Mouse (Mus musculus) heart, postnatal 0 days (tissue): ENCODE measurements around the gene Cryga. TPM values are rescaled to one million over a fixed set of nuclear protein-coding genes. Genes with fewer than 3 reads are reported as not detected.

Experiments used
- ATAC-seq: fragments of 200-750 bp; cut with Nextera tagmentation; 2 replicates; pipeline ENCODE4 v1.8.0; 2017; ENCODE audit warnings: low read depth, moderate number of reproducible peaks, moderate library complexity; ENCODE audit not compliant: insufficient read depth
- DNase-seq: peaks from one replicate; pipeline ENCODE4 v3.0.0-alpha.2; 2016; ENCODE audit warnings: low spot score
- H3K27ac ChIP-seq: fragments of 300-500 bp; sonication (generic); 2 replicates; pipeline ENCODE4 v1.5.1; 2014; ENCODE audit warnings: low read depth, mild to moderate bottlenecking
- H3K27me3 ChIP-seq: fragments of 300-500 bp; sonication (generic); 2 replicates; pipeline ENCODE4 v1.6.1; 2014; ENCODE audit warnings: low read length, mixed read lengths; ENCODE audit not compliant: control insufficient read depth, insufficient read depth
- H3K36me3 ChIP-seq: fragments of 300-500 bp; sonication (generic); replicated peaks from 2 replicates; pipeline ENCODE4 v1.6.1; 2014; ENCODE audit warnings: low read length, mixed read lengths; ENCODE audit not compliant: control insufficient read depth, insufficient read depth
- H3K4me1 ChIP-seq: fragments of 300-500 bp; sonication (generic); 2 replicates; pipeline ENCODE4 v1.6.1; 2014; ENCODE audit warnings: antibody characterized with exemption; ENCODE audit not compliant: control insufficient read depth, insufficient read depth
- H3K4me2 ChIP-seq: fragments of 300-500 bp; sonication (generic); 2 replicates; pipeline ENCODE4 v1.6.1; 2014; ENCODE audit warnings: low read depth, mild to moderate bottlenecking, low read length, moderate library complexity
- H3K4me3 ChIP-seq: fragments of 300-500 bp; sonication (generic); 2 replicates; pipeline ENCODE4 v1.5.1; 2014; ENCODE audit warnings: low read depth, low read length
- H3K9ac ChIP-seq: fragments of 300-500 bp; sonication (generic); replicated peaks from 2 replicates; pipeline ENCODE4 v1.6.1; 2014; ENCODE audit warnings: low read depth, low read length, mixed read lengths
- H3K9me3 ChIP-seq: fragments of 300-500 bp; sonication (generic); replicated peaks from 2 replicates; pipeline ENCODE4 v1.6.1; 2016; ENCODE audit warnings: low read length; ENCODE audit not compliant: control insufficient read depth
- CTCF ChIP-seq: IDR thresholded peaks from 2 replicates; pipeline ENCODE4 v1.5.1; 2016; ENCODE audit warnings: antibody characterized with exemption, control low read depth, low read depth
- EP300 ChIP-seq: IDR thresholded peaks from 2 replicates; pipeline ENCODE4 v1.6.1; 2016; ENCODE audit warnings: antibody characterized with exemption, low read depth
- WGBS: fragments of 180-500 bp; shearing (Covaris S2); extraction: QIAGEN DNeasy Blood & Tissue Kit; methylation state at CpG from one replicate; pipeline ENCODE4 v1.1.7; 2014; 5-methylcytosine and 5-hydroxymethylcytosine counted together
- polyA plus RNA-seq: library from polyadenylated mRNA; unstranded; fragments of >200 nt; fragmentation: Nextera tagmentation; extraction: Ambion mirVana; gene quantifications from 2 replicates; pipeline ENCODE4 v1.2.1, GENCODE M21; 2015
- total RNA-seq: library from RNA; depleted of rRNA; stranded (reverse); fragments of >200 nt; gene quantifications from 2 replicates; pipeline ENCODE4 v1.2.3, GENCODE M21; 2014; ENCODE audit warnings: low replicate concordance

Cryga gene
- total and polyA plus RNA-seq, 2 experiments from 2014 or later, result not detected

GRCm38 (mm10) chr1:65119438-65119837, 16.3 kb upstream of the Cryga start, which contains the start of gene Gm28845:
Gm28845 (minus strand) TSS chr1:65119558.
- 81% methylated on average over 1 of the region's 1 CpGs for WGBS
- no peak within 1 kb of the TSS for H3K4me3 ChIP-seq
- no peak within 1 kb of the TSS for H3K9ac ChIP-seq
- H3K36me3 ChIP-seq, result no peaks in the 10 kb centered on the region
- no peak for ATAC-seq
- H3K4me2 ChIP-seq, result no peak within 1 kb of the TSS
- DNase-seq, result no peak
- H3K27me3 ChIP-seq, result no peaks in the 10 kb centered on the region
- H3K9me3 ChIP-seq, result no peaks in the 10 kb centered on the region
- no peak for TF ChIP-seq EP300
- TF ChIP-seq CTCF, result no peak
- no peaks in the 10 kb centered on the region for H3K4me1 ChIP-seq
- no peak within 1 kb of the TSS for H3K27ac ChIP-seq

- Histone ChIP-seq H3K36me3 (no peaks in the 10 kb centered on the region), H3K9ac (no peak overlapping the region), H3K4me1 (no peaks in the 10 kb centered on the region), H3K27ac (no peak overlapping the region), H3K27me3 (no peaks in the 10 kb centered on the region), H3K4me3 (no peak overlapping the region), H3K4me2 (no peak overlapping the region), H3K9me3 (no peaks in the 10 kb centered on the region)
- TF ChIP-seq CTCF, result no peak
- TF ChIP-seq EP300, result no peak
- ATAC-seq, result no peak
- DNase-seq, result no peak
- WGBS, result 59% methylated on average over 8 of the region's 8 CpGs
Measured at GRCm38 (mm10) chr1:65118150-65118913, 15.2 kb upstream of the Cryga start.

DNA sequence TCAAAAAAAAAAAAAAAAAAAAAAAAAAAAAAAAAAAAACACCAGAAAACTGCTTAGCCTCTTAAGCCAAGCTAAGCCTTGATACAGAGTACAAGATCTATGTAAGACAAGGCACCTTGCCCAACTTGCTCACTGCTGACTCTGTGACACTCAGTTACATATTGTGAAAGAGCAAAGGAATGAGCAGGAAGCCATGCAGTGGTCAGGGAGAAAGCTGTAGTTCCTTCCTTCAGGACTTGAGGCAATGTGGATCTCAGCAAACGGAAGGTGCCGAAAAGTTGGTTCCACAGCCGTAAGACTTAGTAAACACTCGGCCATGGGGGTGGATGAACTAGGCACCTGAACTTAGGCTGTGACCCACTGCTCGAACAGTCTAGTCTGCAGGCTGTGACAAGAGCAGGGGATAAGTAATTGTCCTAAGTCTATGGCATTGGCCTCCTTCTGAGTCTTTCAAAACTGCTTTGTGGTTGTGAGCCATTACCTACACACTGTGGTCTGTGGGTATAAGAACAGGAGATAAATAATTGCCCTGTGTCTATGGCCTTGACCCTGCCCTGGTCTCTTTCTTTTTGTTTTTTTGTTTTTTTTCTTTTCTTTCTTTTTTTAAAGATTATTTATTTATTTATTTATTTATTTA, 10.5 kb upstream of the Cryga start:
- no peak overlapping the region for H3K27ac ChIP-seq
- H3K4me1 ChIP-seq, result no peaks in the 10 kb centered on the region
- WGBS, result 85% methylated on average over 5 of the region's 5 CpGs
- H3K9ac ChIP-seq, result no peak overlapping the region
- DNase-seq (no peak), ATAC-seq (no peak)
- TF ChIP-seq CTCF (no peak), EP300 (no peak)
- no peaks in the 10 kb centered on the region for H3K36me3 ChIP-seq
- no peaks in the 10 kb centered on the region for H3K9me3 ChIP-seq
- H3K4me2 ChIP-seq, result no peak overlapping the region
- H3K4me3 ChIP-seq, result no peak overlapping the region
- no peaks in the 10 kb centered on the region for H3K27me3 ChIP-seq

DNA sequence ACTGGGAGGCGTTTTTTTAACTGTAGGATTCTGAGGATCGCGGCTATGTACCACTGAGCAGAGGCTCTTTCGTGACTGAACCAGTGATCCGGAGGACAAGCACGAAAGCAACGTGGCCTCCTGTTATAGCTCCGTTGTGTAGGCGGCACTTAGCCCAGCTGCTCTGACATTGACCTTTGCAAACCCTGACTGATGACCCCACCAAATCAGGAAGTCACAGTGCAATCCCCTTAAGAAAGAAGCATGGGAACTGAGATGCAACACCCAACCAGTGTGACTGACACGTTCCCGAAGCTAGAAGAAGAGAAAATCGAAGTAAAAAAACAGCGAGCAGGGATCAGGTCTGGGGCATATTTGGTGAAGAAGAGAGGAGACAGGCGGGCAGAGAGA, 9.6 kb upstream of the Cryga start:
- H3K27me3 ChIP-seq, result no peaks in the 10 kb centered on the region
- DNase-seq, result no peak
- no peak overlapping the region for H3K9ac ChIP-seq
- H3K36me3 ChIP-seq, result no peaks in the 10 kb centered on the region
- peak overlapping the region; percentile 26 for H3K4me3 ChIP-seq
- H3K27ac ChIP-seq, result peak overlapping the region; percentile 45; the same call in 1 of the 2 replicates
- peak overlapping the region; percentile 55 for H3K4me2 ChIP-seq
- no peaks in the 10 kb centered on the region for H3K9me3 ChIP-seq
- WGBS, result 44% methylated on average over 14 of the region's 14 CpGs
- TF ChIP-seq EP300 (no peak), CTCF (no peak)
- ATAC-seq, result no peak
- H3K4me1 ChIP-seq, result no peaks in the 10 kb centered on the region

DNA sequence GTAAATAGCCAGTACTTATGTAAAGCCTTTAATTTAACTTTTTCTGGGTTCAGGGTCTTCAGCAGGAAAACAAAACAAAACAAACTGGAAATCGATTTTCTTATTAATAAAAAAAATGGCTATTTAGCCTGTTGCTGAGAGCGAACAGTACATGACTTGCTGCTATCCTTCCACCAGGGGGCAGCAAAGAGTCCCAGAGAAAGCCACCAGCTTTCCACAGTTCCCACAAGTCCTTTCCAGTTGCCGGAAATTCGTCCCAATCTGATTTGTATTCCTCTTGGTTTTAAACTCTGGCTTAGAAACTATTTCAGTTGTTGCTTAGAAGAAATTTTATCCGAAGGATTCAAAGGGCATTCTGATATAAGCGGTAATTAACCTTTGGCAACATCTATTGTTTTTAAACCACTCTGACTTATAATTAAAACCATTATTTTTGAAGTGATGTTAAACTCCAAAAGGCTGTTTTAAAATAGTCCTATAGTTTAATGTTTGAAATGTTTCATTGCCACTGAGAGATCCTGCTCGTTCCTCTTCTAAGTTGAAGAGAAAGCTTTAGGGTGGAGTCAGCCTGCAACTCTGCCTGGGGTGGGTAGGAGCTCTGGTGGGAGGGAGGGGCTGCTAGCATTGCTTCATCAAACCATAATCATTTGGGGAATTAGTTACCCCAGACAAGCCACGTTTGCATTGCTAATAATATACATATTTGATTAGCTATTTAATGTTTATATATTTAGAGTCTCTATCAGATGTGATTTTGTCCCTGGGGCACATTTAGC, 9.0 kb upstream of the Cryga start:
- Histone ChIP-seq H3K9me3 (no peaks in the 10 kb centered on the region), H3K9ac (no peak overlapping the region), H3K27ac (peak overlapping the region; percentile 45; the same call in 1 of the 2 replicates), H3K4me3 (peak overlapping the region; percentile 26), H3K4me2 (peak overlapping the region; percentile 55), H3K4me1 (no peaks in the 10 kb centered on the region), H3K27me3 (no peaks in the 10 kb centered on the region), H3K36me3 (no peaks in the 10 kb centered on the region)
- WGBS, result 10% methylated on average over 8 of the region's 8 CpGs
- peak; percentile 82 for DNase-seq
- peak; percentile 81 for ATAC-seq
- TF ChIP-seq EP300 (no peak), CTCF (peak; percentile 89)
